Mouse (Mus musculus): ENCODE data around the gene Jmjd1c. TPM values are rescaled to one million over a fixed set of nuclear protein-coding genes. Genes with fewer than 3 reads are reported as not detected.

Jmjd1c gene
- polyA plus RNA-seq, 1 experiment from 2014 or later = 56.5 TPM

DNA sequence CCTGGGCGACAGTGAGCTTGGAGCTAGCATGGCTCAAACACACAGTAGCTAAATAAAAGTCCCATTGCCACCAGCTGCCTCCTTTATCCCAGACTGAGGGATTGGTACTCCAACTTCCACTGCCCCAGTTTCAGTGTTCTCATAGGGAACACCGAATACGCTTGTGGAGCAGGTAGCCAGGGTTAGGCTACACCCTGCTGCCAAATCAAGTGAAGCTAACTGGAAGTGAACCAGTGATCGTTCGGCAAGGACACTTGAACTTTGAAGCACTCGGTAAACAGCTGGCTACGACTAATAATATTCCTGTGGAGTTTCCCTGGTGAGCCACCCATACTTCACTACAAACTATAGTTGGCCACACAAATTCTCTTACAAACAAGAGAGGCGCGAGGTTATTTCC lies 187.6 kb downstream of the Jmjd1c start:
- 84% methylated on average over 9 of the region's 9 CpGs for WGBS
- H3K27me3 ChIP-seq = no peaks in the 10 kb centered on the region
- no peak overlapping the region for H3K27ac ChIP-seq (replicated peaks)
- H3K9ac ChIP-seq (replicated peaks) = peak overlapping the region; percentile 31; the same call in 1 of the 2 replicates
- H3K4me2 ChIP-seq (replicated peaks) = peak overlapping the region; percentile 90
- peaks cover 20% of the 10 kb centered on the region for H3K4me1 ChIP-seq
- H3K36me3 ChIP-seq = no peaks in the 10 kb centered on the region
- peak overlapping the region; percentile 90; the same call in 1 of the 2 replicates for H3K4me3 ChIP-seq
- ATAC-seq (ENCODE audit: low FRiP score, low read depth) = no peak
- no peaks in the 10 kb centered on the region for H3K9me3 ChIP-seq

DNA sequence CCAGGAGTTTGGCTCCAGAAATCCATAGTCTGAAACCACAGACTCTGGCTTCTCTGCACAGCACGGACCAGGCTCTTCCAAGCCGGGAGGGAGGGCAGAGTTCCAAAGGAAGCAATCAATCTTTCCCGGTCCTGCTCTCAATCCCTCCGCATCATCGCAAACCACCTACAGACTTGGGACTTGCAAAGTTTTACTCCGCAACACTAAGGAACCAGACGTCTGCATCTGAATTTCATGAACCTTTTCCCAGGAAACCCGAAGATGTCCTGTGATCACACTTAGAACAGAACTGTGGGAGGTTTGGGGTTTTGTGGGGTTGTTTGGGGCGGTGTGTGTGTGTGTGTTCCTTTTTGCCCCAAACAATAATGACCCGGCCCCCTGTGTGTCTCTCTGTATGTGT lies 188.4 kb downstream of the Jmjd1c start:
- H3K4me1 ChIP-seq = peaks cover 20% of the 10 kb centered on the region
- 11% methylated on average over 10 of the region's 10 CpGs for WGBS
- peak overlapping the region; percentile 61 for H3K27ac ChIP-seq (replicated peaks)
- H3K9ac ChIP-seq (replicated peaks) = peak overlapping the region; percentile 94
- H3K9me3 ChIP-seq = no peaks in the 10 kb centered on the region
- no peaks in the 10 kb centered on the region for H3K36me3 ChIP-seq
- H3K4me3 ChIP-seq = peak overlapping the region; percentile 90
- H3K4me2 ChIP-seq (replicated peaks) = peak overlapping the region; percentile 90
- ATAC-seq (ENCODE audit: low FRiP score, low read depth) = no peak; the same call in 1 of the 2 replicates
- H3K27me3 ChIP-seq = no peaks in the 10 kb centered on the region

DNA sequence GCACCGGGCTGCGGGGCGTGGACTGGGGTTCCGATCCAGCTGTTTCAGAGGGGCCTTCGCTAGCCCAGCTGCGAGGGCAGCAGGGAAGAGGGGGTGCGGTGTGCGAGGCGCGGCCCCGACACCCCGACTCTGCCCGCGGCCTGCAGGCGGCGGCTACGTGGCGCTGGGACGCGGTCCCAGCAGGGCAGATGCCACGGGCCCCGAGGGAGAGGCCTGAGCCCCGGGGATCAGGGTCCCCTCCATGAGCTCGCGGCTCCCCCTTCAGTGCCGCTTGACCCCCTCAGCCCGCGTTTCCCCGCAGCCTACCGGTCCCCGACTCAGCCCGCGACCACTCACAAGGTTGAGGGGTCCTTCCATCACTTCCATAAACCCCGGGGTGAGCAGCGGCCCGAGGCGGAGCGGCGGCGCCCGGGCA lies 188.8 kb downstream of the Jmjd1c start:
- Histone ChIP-seq H3K27ac (replicated peaks) (peak overlapping the region; percentile 61), H3K27me3 (no peaks in the 10 kb centered on the region), H3K9ac (replicated peaks) (peak overlapping the region; percentile 94), H3K4me1 (peaks cover 20% of the 10 kb centered on the region), H3K36me3 (no peaks in the 10 kb centered on the region), H3K4me2 (replicated peaks) (peak overlapping the region; percentile 90), H3K9me3 (no peaks in the 10 kb centered on the region), H3K4me3 (peak overlapping the region; percentile 90)
- under 1% methylated on average over 38 of the region's 41 CpGs for WGBS
- peak; percentile 80 for ATAC-seq (ENCODE audit: low FRiP score, low read depth)

DNA sequence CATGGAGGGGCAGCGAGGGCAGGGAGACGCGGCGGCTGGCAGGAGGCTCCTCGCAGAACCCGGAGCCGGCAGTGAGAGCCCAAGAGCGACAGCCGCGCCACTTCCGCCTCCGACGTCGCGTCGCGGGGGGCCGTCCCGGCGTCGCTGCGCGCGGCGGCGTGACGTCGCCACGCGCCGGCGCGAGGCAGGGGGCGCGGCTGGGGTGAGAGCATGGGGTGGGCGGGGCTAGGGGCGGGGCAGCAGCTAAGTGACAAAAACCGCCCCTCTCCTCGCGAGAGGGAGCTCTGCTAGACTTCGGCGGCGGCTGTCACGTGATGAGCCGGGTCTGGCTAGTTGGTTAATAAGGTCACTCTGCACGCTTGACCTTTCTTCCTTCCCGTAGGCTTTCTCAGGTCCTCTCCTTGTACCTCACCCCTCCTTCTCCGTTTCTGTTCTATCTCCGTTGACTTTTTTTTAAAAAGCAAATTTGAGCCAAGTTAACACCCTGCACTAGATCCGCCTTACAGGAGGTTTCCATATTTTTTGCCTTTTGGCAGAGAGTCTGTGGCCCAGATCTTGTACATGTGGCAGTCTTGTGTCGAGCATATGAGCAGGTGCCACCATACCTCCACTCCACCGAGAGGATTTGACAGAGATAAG lies 189.4 kb downstream of the Jmjd1c start, which contains the start of gene Nrbf2:
Gene Nrbf2 (minus strand): TSS at position 130 of the 639 bp plus-strand sequence.
- H3K27me3 ChIP-seq = no peaks in the 10 kb centered on the region
- peaks cover 20% of the 10 kb centered on the region for H3K4me1 ChIP-seq
- peak within 1 kb of the TSS; percentile 61 for H3K27ac ChIP-seq (replicated peaks)
- H3K9me3 ChIP-seq = no peaks in the 10 kb centered on the region
- H3K9ac ChIP-seq (replicated peaks) = peak within 1 kb of the TSS; percentile 94
- H3K4me3 ChIP-seq = peak within 1 kb of the TSS; percentile 90
- H3K4me2 ChIP-seq (replicated peaks) = peak within 1 kb of the TSS; percentile 90
- WGBS = 3% methylated on average over 48 of the region's 52 CpGs
- H3K36me3 ChIP-seq = no peaks in the 10 kb centered on the region
- peak; percentile 94 for ATAC-seq (ENCODE audit: low FRiP score, low read depth)

- H3K27me3 ChIP-seq = no peaks in the 10 kb centered on the region
- no peaks in the 10 kb centered on the region for H3K36me3 ChIP-seq
- H3K4me1 ChIP-seq = peaks cover 16% of the 10 kb centered on the region
- H3K4me2 ChIP-seq (replicated peaks) = no peak overlapping the region
- no peaks in the 10 kb centered on the region for H3K9me3 ChIP-seq
- 94% methylated on average over 3 of the region's 3 CpGs for WGBS
- ATAC-seq (ENCODE audit: low FRiP score, low read depth) = no peak
- H3K27ac ChIP-seq (replicated peaks) = no peak overlapping the region
- no peak overlapping the region for H3K4me3 ChIP-seq
- H3K9ac ChIP-seq (replicated peaks) = no peak overlapping the region
These were observed 192.0 kb downstream of the Jmjd1c start for GRCm38 (mm10) chr10:67287877-67288276.

DNA sequence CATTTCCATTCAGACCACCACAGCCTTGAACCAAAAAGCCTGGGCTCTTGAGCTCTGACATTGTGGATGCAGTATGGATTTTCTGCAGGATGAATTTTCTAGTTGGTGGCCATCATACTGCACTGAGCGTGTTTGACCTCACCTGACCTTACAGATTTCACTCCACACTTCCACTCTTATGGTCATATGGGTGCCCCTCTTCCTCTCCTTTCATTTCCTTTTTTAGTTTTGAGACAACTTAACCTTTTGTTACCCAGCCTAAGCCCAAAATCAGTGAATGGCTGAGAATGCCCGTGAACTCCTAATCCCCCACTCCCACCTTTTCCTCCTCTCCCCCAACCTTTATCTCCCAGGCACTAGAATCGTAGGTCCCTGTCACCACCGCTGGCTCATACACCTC lies 194.7 kb downstream of the Jmjd1c start:
- H3K27me3 ChIP-seq = no peaks in the 10 kb centered on the region
- no peaks in the 10 kb centered on the region for H3K36me3 ChIP-seq
- no peak overlapping the region for H3K4me2 ChIP-seq (replicated peaks)
- H3K4me1 ChIP-seq = no peaks in the 10 kb centered on the region
- ATAC-seq (ENCODE audit: low FRiP score, low read depth) = no peak
- no peaks in the 10 kb centered on the region for H3K9me3 ChIP-seq
- no peak overlapping the region for H3K27ac ChIP-seq (replicated peaks)
- no peak overlapping the region for H3K4me3 ChIP-seq
- WGBS = 49% methylated on average over 4 of the region's 4 CpGs
- no peak overlapping the region for H3K9ac ChIP-seq (replicated peaks)

GRCm38 (mm10) chr10:67291087-67291486 lies 195.2 kb downstream of the Jmjd1c start:
- no peak for ATAC-seq (ENCODE audit: low FRiP score, low read depth)
- WGBS = 82% methylated on average over 8 of the region's 8 CpGs
- H3K4me3 ChIP-seq = no peak overlapping the region
- no peaks in the 10 kb centered on the region for H3K9me3 ChIP-seq
- H3K4me2 ChIP-seq (replicated peaks) = no peak overlapping the region
- no peaks in the 10 kb centered on the region for H3K36me3 ChIP-seq
- H3K4me1 ChIP-seq = no peaks in the 10 kb centered on the region
- no peak overlapping the region for H3K27ac ChIP-seq (replicated peaks)
- no peak overlapping the region for H3K9ac ChIP-seq (replicated peaks)
- no peaks in the 10 kb centered on the region for H3K27me3 ChIP-seq

GRCm38 (mm10) chr10:67295331-67295730 lies 199.4 kb downstream of the Jmjd1c start:
- no peak for ATAC-seq (ENCODE audit: low FRiP score, low read depth)
- no peaks in the 10 kb centered on the region for H3K4me1 ChIP-seq
- H3K27ac ChIP-seq (replicated peaks) = no peak overlapping the region
- no peaks in the 10 kb centered on the region for H3K27me3 ChIP-seq
- no peaks in the 10 kb centered on the region for H3K9me3 ChIP-seq
- WGBS = 80% methylated on average over 5 of the region's 5 CpGs
- no peaks in the 10 kb centered on the region for H3K36me3 ChIP-seq
- H3K4me2 ChIP-seq (replicated peaks) = no peak overlapping the region
- H3K9ac ChIP-seq (replicated peaks) = no peak overlapping the region
- no peak overlapping the region for H3K4me3 ChIP-seq

- Histone ChIP-seq H3K4me1 (no peaks in the 10 kb centered on the region), H3K27ac (replicated peaks) (no peak overlapping the region), H3K9ac (replicated peaks) (no peak overlapping the region), H3K9me3 (no peaks in the 10 kb centered on the region), H3K4me3 (no peak overlapping the region), H3K27me3 (no peaks in the 10 kb centered on the region), H3K4me2 (replicated peaks) (no peak overlapping the region), H3K36me3 (no peaks in the 10 kb centered on the region)
- 87% methylated on average over 7 of the region's 7 CpGs for WGBS
- ATAC-seq (ENCODE audit: low FRiP score, low read depth) = no peak
These were observed 200.1 kb downstream of the Jmjd1c start for GRCm38 (mm10) chr10:67295938-67296466.

DNA sequence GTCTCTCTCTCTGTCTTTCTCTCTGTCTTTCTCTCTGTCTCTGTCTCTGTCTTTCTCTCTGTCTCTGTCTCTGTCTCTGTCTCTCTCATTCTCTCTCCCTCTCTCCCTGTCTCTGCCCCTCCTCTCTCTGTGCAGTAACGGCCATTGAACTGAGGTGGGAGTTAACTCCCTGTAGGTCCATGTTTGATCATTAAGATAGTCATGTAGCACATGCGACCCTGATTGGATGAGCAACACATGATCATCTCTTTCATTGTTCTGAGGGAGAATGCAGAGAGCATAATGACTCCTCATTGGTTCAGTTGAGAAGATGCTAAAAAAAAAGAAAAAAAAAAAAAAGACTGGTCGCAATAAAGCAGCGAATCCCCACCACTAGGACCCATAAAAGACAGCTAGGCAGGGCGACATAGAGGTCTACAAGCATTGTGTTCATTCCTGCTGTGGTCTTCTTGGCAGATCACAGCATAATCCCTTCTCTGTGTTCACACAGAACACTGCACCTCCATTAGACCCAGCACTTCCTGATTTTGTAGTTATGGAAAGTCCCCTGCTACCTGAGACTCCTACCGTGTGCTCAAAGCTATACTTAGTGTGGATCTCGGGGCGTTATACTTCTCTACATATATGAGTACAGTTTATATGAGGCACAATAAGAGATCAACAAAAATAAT lies 200.7 kb downstream of the Jmjd1c start:
- 89% methylated on average over 8 of the region's 8 CpGs for WGBS
- Histone ChIP-seq H3K9me3 (no peaks in the 10 kb centered on the region), H3K36me3 (no peaks in the 10 kb centered on the region), H3K27ac (replicated peaks) (no peak overlapping the region), H3K9ac (replicated peaks) (no peak overlapping the region), H3K27me3 (no peaks in the 10 kb centered on the region), H3K4me1 (no peaks in the 10 kb centered on the region), H3K4me3 (no peak overlapping the region), H3K4me2 (replicated peaks) (no peak overlapping the region)
- no peak for ATAC-seq (ENCODE audit: low FRiP score, low read depth)

GRCm38 (mm10) chr10:67297175-67297855 lies 201.4 kb downstream of the Jmjd1c start:
- no peaks in the 10 kb centered on the region for H3K27me3 ChIP-seq
- H3K9ac ChIP-seq (replicated peaks) = no peak overlapping the region
- no peaks in the 10 kb centered on the region for H3K9me3 ChIP-seq
- H3K27ac ChIP-seq (replicated peaks) = no peak overlapping the region
- no peak overlapping the region for H3K4me3 ChIP-seq
- no peak overlapping the region for H3K4me2 ChIP-seq (replicated peaks)
- no peaks in the 10 kb centered on the region for H3K36me3 ChIP-seq
- H3K4me1 ChIP-seq = no peaks in the 10 kb centered on the region
- WGBS = 88% methylated on average over 17 of the region's 17 CpGs
- no peak for ATAC-seq (ENCODE audit: low FRiP score, low read depth)

GRCm38 (mm10) chr10:67298856-67299255 lies 202.9 kb downstream of the Jmjd1c start:
- no peaks in the 10 kb centered on the region for H3K9me3 ChIP-seq
- no peaks in the 10 kb centered on the region for H3K4me1 ChIP-seq
- no peak overlapping the region for H3K27ac ChIP-seq (replicated peaks)
- no peak for ATAC-seq (ENCODE audit: low FRiP score, low read depth)
- no peaks in the 10 kb centered on the region for H3K36me3 ChIP-seq
- H3K4me2 ChIP-seq (replicated peaks) = no peak overlapping the region
- H3K9ac ChIP-seq (replicated peaks) = no peak overlapping the region
- no peak overlapping the region for H3K4me3 ChIP-seq
- 81% methylated on average over 5 of the region's 5 CpGs for WGBS
- no peaks in the 10 kb centered on the region for H3K27me3 ChIP-seq

Measured in midbrain, embryonic 12.5 days (tissue).